Mouse (Mus musculus) brain, embryonic 18.5 days (tissue): Measurements from ENCODE around the gene Fgf12.
A peak's percentile ranks its signal among the peaks of the same experiment; 100 is the strongest.

Experiments used
- DNase-seq: peaks from one replicate; pipeline ENCODE4 v3.0.0-alpha.2; 2012; ENCODE audit warnings: low read depth, low spot score

The Fgf12 gene

GRCm38 (mm10) chr16:28752638-28753118, at the start of gene Fgf12:
Gene Fgf12, minus strand, starts transcription at chr16:28753068.
- DNase-seq: peak; percentile 22

GRCm38 (mm10) chr16:28793115-28793514, 40.2 kb upstream of the Fgf12 start:
- DNase-seq: no peak

- DNase-seq: no peak
Measured at GRCm38 (mm10) chr16:28770276-28770675, 17.4 kb upstream of the Fgf12 start.

GRCm38 (mm10) chr16:28761417-28761976, 8.6 kb upstream of the Fgf12 start:
- DNase-seq: no peak

- peak; percentile 93 for DNase-seq
Measured at GRCm38 (mm10) chr16:28753124-28753917, 453 bp upstream of the Fgf12 start.

GRCm38 (mm10) chr16:28734461-28734860, 18.4 kb downstream of the Fgf12 start:
- DNase-seq: no peak

GRCm38 (mm10) chr16:28726792-28727191, 26.1 kb downstream of the Fgf12 start:
- no peak for DNase-seq

- DNase-seq: no peak
Measured at GRCm38 (mm10) chr16:28706623-28707022, 46.2 kb downstream of the Fgf12 start.

GRCm38 (mm10) chr16:28700346-28700745, 52.5 kb downstream of the Fgf12 start:
- no peak for DNase-seq

- DNase-seq: no peak
Measured at GRCm38 (mm10) chr16:28696851-28697250, 56.0 kb downstream of the Fgf12 start.

- peak; percentile 4 for DNase-seq
Measured at GRCm38 (mm10) chr16:28694113-28694899, 58.6 kb downstream of the Fgf12 start.

GRCm38 (mm10) chr16:28688861-28689385, 63.9 kb downstream of the Fgf12 start:
- no peak for DNase-seq

- DNase-seq: no peak
Measured at GRCm38 (mm10) chr16:28681625-28682024, 71.2 kb downstream of the Fgf12 start.

GRCm38 (mm10) chr16:28668815-28669347, 84.0 kb downstream of the Fgf12 start:
- DNase-seq: no peak

- DNase-seq: no peak
Measured at GRCm38 (mm10) chr16:28652640-28653039, 100.2 kb downstream of the Fgf12 start.

- no peak for DNase-seq
Measured at GRCm38 (mm10) chr16:28650589-28650988, 102.3 kb downstream of the Fgf12 start.

- no peak for DNase-seq
Measured at GRCm38 (mm10) chr16:28645030-28645429, 107.8 kb downstream of the Fgf12 start.

GRCm38 (mm10) chr16:28631721-28632120, 121.1 kb downstream of the Fgf12 start:
- DNase-seq: no peak

- peak; percentile 12 for DNase-seq
Measured at GRCm38 (mm10) chr16:28630771-28631484, 121.9 kb downstream of the Fgf12 start.

- DNase-seq: no peak
Measured at GRCm38 (mm10) chr16:28626259-28626658, 126.6 kb downstream of the Fgf12 start.

- no peak for DNase-seq
Measured at GRCm38 (mm10) chr16:28625689-28626088, 127.2 kb downstream of the Fgf12 start.
